Mouse (Mus musculus): ENCODE measurements around the gene Prc1.
A peak's percentile ranks its signal among the peaks of the same experiment; 100 is the strongest.

DNA sequence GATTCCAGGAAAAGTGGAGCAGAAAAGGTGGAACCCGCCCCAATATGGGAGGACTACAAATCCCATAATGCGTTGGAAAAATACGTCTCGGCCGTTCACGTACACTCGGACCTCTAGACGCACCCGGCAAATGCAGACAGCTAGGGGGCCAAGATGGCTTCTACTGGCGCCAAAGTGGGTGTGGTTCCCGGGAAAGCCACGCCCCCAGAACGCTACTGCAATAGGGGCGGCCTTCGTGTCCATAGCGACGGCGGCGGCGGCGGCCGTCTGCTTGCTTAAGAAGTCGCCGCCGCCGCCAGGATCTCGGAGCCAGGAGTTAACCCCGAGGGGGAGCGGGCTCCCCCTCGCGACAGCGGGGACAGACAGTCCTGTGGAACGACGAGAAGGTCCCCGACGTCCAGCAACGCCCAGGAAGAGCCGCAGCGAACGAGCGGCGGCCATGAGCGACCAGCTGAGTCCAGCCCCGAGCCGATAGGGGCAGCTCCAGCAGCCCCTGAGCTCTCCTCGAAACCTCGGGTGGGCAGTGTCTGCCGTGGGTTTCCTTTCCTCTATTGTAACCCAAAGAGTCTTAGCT lies 48.0 kb upstream of the Prc1 start, which contains the start of gene Ttll13:
- TF ChIP-seq CTCF (IDR thresholded peaks at IDR 0.05; ENCODE audit: borderline replicate concordance, control insufficient read depth, extremely low read depth, insufficient read depth, low read length, poor library complexity) (peak; percentile 82), POLR2A (IDR thresholded peaks at IDR 0.05; ENCODE audit: control insufficient read depth, extremely low read depth, insufficient read depth, low read length, poor library complexity) (no peak)

Measured in thymus, adult 2 months (tissue).